Mouse (Mus musculus) midbrain, embryonic 14.5 days (tissue): ENCODE results near the gene Sfmbt2. TPM values are rescaled to one million over a fixed set of nuclear protein-coding genes. Genes with fewer than 3 reads are reported as not detected.

Experiments
- ATAC-seq: fragments of 200-750 bp; cut with Nextera tagmentation; 2 replicates; pipeline ENCODE4 v1.8.0; 2017; ENCODE audit warnings: moderate number of reproducible peaks, moderate library complexity; ENCODE audit not compliant: low FRiP score, low TSS enrichment
- DNase-seq: peaks from one replicate; pipeline ENCODE4 v3.0.0-alpha.2; 2015
- H3K27ac ChIP-seq: fragments of 300-500 bp; sonication (generic); replicated peaks from 2 replicates; pipeline ENCODE4 v1.5.1; 2014; ENCODE audit warnings: mild to moderate bottlenecking, low read depth, low read length, moderate library complexity
- H3K27me3 ChIP-seq: fragments of 300-500 bp; sonication (generic); 2 replicates; pipeline ENCODE4 v1.6.1; 2014; ENCODE audit warnings: low read length, control low read depth, mixed read lengths; ENCODE audit not compliant: control insufficient read depth, insufficient read depth
- H3K36me3 ChIP-seq: fragments of 300-500 bp; sonication (generic); 2 replicates; pipeline ENCODE4 v1.6.1; 2014; ENCODE audit warnings: low read length, control low read depth; ENCODE audit not compliant: control insufficient read depth, insufficient read depth
- H3K4me1 ChIP-seq: fragments of 300-500 bp; sonication (generic); 2 replicates; pipeline ENCODE4 v1.6.1; 2014; ENCODE audit warnings: mild to moderate bottlenecking, antibody characterized with exemption, low read length, control low read depth; ENCODE audit not compliant: control insufficient read depth, insufficient read depth
- H3K4me2 ChIP-seq: fragments of 300-500 bp; sonication (generic); 2 replicates; pipeline ENCODE4 v1.6.1; 2014; ENCODE audit warnings: mild to moderate bottlenecking, low read length, moderate library complexity
- H3K4me3 ChIP-seq: fragments of 300-500 bp; sonication (generic); replicated peaks from 2 replicates; pipeline ENCODE4 v1.5.1; 2014; ENCODE audit warnings: low read depth, low read length
- H3K9ac ChIP-seq: fragments of 300-500 bp; sonication (generic); replicated peaks from 2 replicates; pipeline ENCODE4 v1.6.1; 2014; ENCODE audit warnings: mild to moderate bottlenecking, low read length, moderate library complexity
- H3K9me3 ChIP-seq: fragments of 300-500 bp; sonication (generic); 2 replicates; pipeline ENCODE4 v1.6.1; 2016; ENCODE audit warnings: low read length, control low read depth, mixed read lengths; ENCODE audit not compliant: control insufficient read depth
- WGBS: fragments of 180-500 bp; shearing (Covaris S2); extraction: QIAGEN DNeasy Blood & Tissue Kit; methylation state at CpG from one replicate; pipeline ENCODE4 v1.1.7; 2014; 5-methylcytosine and 5-hydroxymethylcytosine counted together
- polyA plus RNA-seq: library from polyadenylated mRNA; unstranded; fragments of >200 nt; fragmentation: Nextera tagmentation; extraction: Ambion mirVana; gene quantifications from 2 replicates; pipeline ENCODE4 v1.2.1, GENCODE M21; 2014

The Sfmbt2 gene
- polyA plus RNA-seq, 1 experiment from 2014 or later: 4.2 TPM

GRCm38 (mm10) chr2:10542388-10542787, 172.1 kb downstream of the Sfmbt2 start:
- DNase-seq: no peak
- no peak overlapping the region for H3K4me2 ChIP-seq
- H3K4me3 ChIP-seq: no peak overlapping the region
- no peak overlapping the region for H3K27ac ChIP-seq
- H3K27me3 ChIP-seq: no peaks in the 10 kb centered on the region
- ATAC-seq: no peak
- H3K9ac ChIP-seq: no peak overlapping the region
- H3K9me3 ChIP-seq: no peaks in the 10 kb centered on the region
- no peaks in the 10 kb centered on the region; the same call in 1 of the 2 replicates for H3K36me3 ChIP-seq
- no peaks in the 10 kb centered on the region for H3K4me1 ChIP-seq
- 88% methylated on average over 7 of the region's 7 CpGs for WGBS

- DNase-seq (no peak), ATAC-seq (no peak)
- 68% methylated on average over 1 of the region's 1 CpGs for WGBS
- no peak overlapping the region for H3K27ac ChIP-seq
- H3K27me3 ChIP-seq: no peaks in the 10 kb centered on the region
- H3K36me3 ChIP-seq: no peaks in the 10 kb centered on the region
- H3K9me3 ChIP-seq: no peaks in the 10 kb centered on the region
- no peak overlapping the region for H3K4me3 ChIP-seq
- H3K4me1 ChIP-seq: no peaks in the 10 kb centered on the region
- no peak overlapping the region for H3K9ac ChIP-seq
- no peak overlapping the region for H3K4me2 ChIP-seq
Observed at GRCm38 (mm10) chr2:10558816-10559215, 188.5 kb downstream of the Sfmbt2 start.

- no peaks in the 10 kb centered on the region for H3K36me3 ChIP-seq
- WGBS: 89% methylated on average over 3 of the region's 3 CpGs
- ATAC-seq: no peak
Observed at GRCm38 (mm10) chr2:10565491-10565890, 195.2 kb downstream of the Sfmbt2 start.

GRCm38 (mm10) chr2:10569392-10569791, 199.1 kb downstream of the Sfmbt2 start:
- WGBS: 55% methylated on average over 6 of the region's 6 CpGs
- Histone ChIP-seq H3K27me3 (no peaks in the 10 kb centered on the region), H3K4me1 (no peaks in the 10 kb centered on the region), H3K9ac (no peak overlapping the region), H3K4me3 (no peak overlapping the region), H3K36me3 (no peaks in the 10 kb centered on the region), H3K9me3 (no peaks in the 10 kb centered on the region), H3K4me2 (no peak overlapping the region), H3K27ac (no peak overlapping the region)
- ATAC-seq (no peak), DNase-seq (peak; percentile 61)

More at GRCm38 (mm10) chr2:10565491-10565890, 195.2 kb downstream of the Sfmbt2 start:
- H3K27ac ChIP-seq: no peak overlapping the region
- no peaks in the 10 kb centered on the region for H3K27me3 ChIP-seq
- H3K4me3 ChIP-seq: no peak overlapping the region
- no peak overlapping the region for H3K9ac ChIP-seq
- H3K4me1 ChIP-seq: no peaks in the 10 kb centered on the region
- no peak for DNase-seq
- H3K4me2 ChIP-seq: no peak overlapping the region
- H3K9me3 ChIP-seq: no peaks in the 10 kb centered on the region

GRCm38 (mm10) chr2:10572311-10572710, 202.0 kb downstream of the Sfmbt2 start:
- ATAC-seq (no peak), DNase-seq (no peak)
- no peak overlapping the region for H3K4me3 ChIP-seq
- no peaks in the 10 kb centered on the region for H3K9me3 ChIP-seq
- H3K27ac ChIP-seq: no peak overlapping the region
- H3K4me1 ChIP-seq: no peaks in the 10 kb centered on the region
- H3K27me3 ChIP-seq: no peaks in the 10 kb centered on the region
- no peaks in the 10 kb centered on the region for H3K36me3 ChIP-seq
- 93% methylated on average over 4 of the region's 4 CpGs for WGBS
- no peak overlapping the region for H3K9ac ChIP-seq
- H3K4me2 ChIP-seq: no peak overlapping the region

- no peaks in the 10 kb centered on the region for H3K36me3 ChIP-seq
- 86% methylated on average over 3 of the region's 3 CpGs for WGBS
Observed at GRCm38 (mm10) chr2:10575962-10576740, 205.8 kb downstream of the Sfmbt2 start.

GRCm38 (mm10) chr2:10582673-10583072, 212.4 kb downstream of the Sfmbt2 start:
- Histone ChIP-seq H3K36me3 (no peaks in the 10 kb centered on the region), H3K27ac (no peak overlapping the region), H3K4me3 (no peak overlapping the region), H3K27me3 (no peaks in the 10 kb centered on the region), H3K9ac (no peak overlapping the region), H3K9me3 (no peaks in the 10 kb centered on the region), H3K4me2 (no peak overlapping the region), H3K4me1 (no peaks in the 10 kb centered on the region)
- ATAC-seq (no peak), DNase-seq (no peak)
- 61% methylated on average over 4 of the region's 4 CpGs for WGBS

More at GRCm38 (mm10) chr2:10575962-10576740, 205.8 kb downstream of the Sfmbt2 start:
- H3K9me3 ChIP-seq: no peaks in the 10 kb centered on the region
- no peak overlapping the region for H3K4me3 ChIP-seq
- ATAC-seq: no peak
- no peak overlapping the region for H3K4me2 ChIP-seq
- no peaks in the 10 kb centered on the region for H3K27me3 ChIP-seq
- H3K4me1 ChIP-seq: no peaks in the 10 kb centered on the region
- H3K27ac ChIP-seq: no peak overlapping the region
- DNase-seq: no peak
- H3K9ac ChIP-seq: no peak overlapping the region

GRCm38 (mm10) chr2:10583103-10583502, 212.8 kb downstream of the Sfmbt2 start:
- no peak for ATAC-seq
- H3K9me3 ChIP-seq: no peaks in the 10 kb centered on the region
- no peaks in the 10 kb centered on the region for H3K27me3 ChIP-seq
- no peak overlapping the region for H3K4me3 ChIP-seq
- no peaks in the 10 kb centered on the region for H3K4me1 ChIP-seq
- 73% methylated on average over 5 of the region's 5 CpGs for WGBS
- H3K4me2 ChIP-seq: no peak overlapping the region
- no peak overlapping the region for H3K9ac ChIP-seq
- no peak overlapping the region for H3K27ac ChIP-seq
- no peak for DNase-seq
- H3K36me3 ChIP-seq: no peaks in the 10 kb centered on the region

- H3K9ac ChIP-seq: no peak overlapping the region
- no peaks in the 10 kb centered on the region for H3K27me3 ChIP-seq
- no peak overlapping the region for H3K4me2 ChIP-seq
- no peaks in the 10 kb centered on the region for H3K9me3 ChIP-seq
- no peaks in the 10 kb centered on the region for H3K4me1 ChIP-seq
- no peak overlapping the region for H3K27ac ChIP-seq
- no peaks in the 10 kb centered on the region for H3K36me3 ChIP-seq
- no peak for ATAC-seq
- 87% methylated on average over 5 of the region's 5 CpGs for WGBS
- no peak overlapping the region for H3K4me3 ChIP-seq
- no peak for DNase-seq
Observed at GRCm38 (mm10) chr2:10591310-10591709, 221.0 kb downstream of the Sfmbt2 start.
